Mouse (Mus musculus) forebrain, embryonic 11.5 days (tissue): ENCODE data around the gene Ccnl1. TPM values are rescaled to one million over a fixed set of nuclear protein-coding genes. Genes with fewer than 3 reads are reported as not detected.

Experiments
- ATAC-seq: fragments of 200-750 bp; cut with Nextera tagmentation; replicated peaks from 2 replicates; pipeline ENCODE4 v1.8.0; 2017; ENCODE audit warnings: moderate TSS enrichment; ENCODE audit not compliant: low FRiP score
- DNase-seq: peaks from one replicate; pipeline ENCODE4 v3.0.0-alpha.2; 2017; ENCODE audit warnings: low spot score
- H3K27ac ChIP-seq: fragments of 300-500 bp; sonication (generic); 2 replicates; pipeline ENCODE4 v1.5.1; 2014; ENCODE audit warnings: low read depth, low read length
- H3K27me3 ChIP-seq: fragments of 300-500 bp; sonication (generic); 2 replicates; pipeline ENCODE4 v1.6.1; 2014; ENCODE audit warnings: mild to moderate bottlenecking, low read length, mixed read lengths; ENCODE audit not compliant: control insufficient read depth, insufficient read depth
- H3K36me3 ChIP-seq: fragments of 300-500 bp; sonication (generic); 2 replicates; pipeline ENCODE4 v1.6.1; 2014; ENCODE audit warnings: mild to moderate bottlenecking, low read length, moderate library complexity, mixed read lengths; ENCODE audit not compliant: control insufficient read depth, insufficient read depth
- H3K4me1 ChIP-seq: fragments of 300-500 bp; sonication (generic); replicated peaks from 2 replicates; pipeline ENCODE4 v1.6.1; 2014; ENCODE audit warnings: low read length, mixed read lengths; ENCODE audit not compliant: control insufficient read depth, insufficient read depth
- H3K4me2 ChIP-seq: fragments of 300-500 bp; sonication (generic); 2 replicates; pipeline ENCODE4 v1.6.1; 2014; ENCODE audit warnings: low read depth, mild to moderate bottlenecking, low read length, moderate library complexity, mixed read lengths; ENCODE audit not compliant: severe bottlenecking
- H3K4me3 ChIP-seq: fragments of 300-500 bp; sonication (generic); 2 replicates; pipeline ENCODE4 v1.5.1; 2014; ENCODE audit warnings: low read depth, low read length
- H3K9ac ChIP-seq: fragments of 300-500 bp; sonication (generic); 2 replicates; pipeline ENCODE4 v1.6.1; 2014; ENCODE audit warnings: low read length
- H3K9me3 ChIP-seq: fragments of 300-500 bp; sonication (generic); 2 replicates; pipeline ENCODE4 v1.6.1; 2016; ENCODE audit warnings: low read length, mixed read lengths; ENCODE audit not compliant: control insufficient read depth
- WGBS: fragments of 180-500 bp; shearing (Covaris S2); extraction: QIAGEN DNeasy Blood & Tissue Kit; methylation state at CpG from one replicate; pipeline ENCODE4 v1.1.7; 2014; 5-methylcytosine and 5-hydroxymethylcytosine counted together
- polyA plus RNA-seq: library from polyadenylated mRNA; unstranded; fragments of >200 nt; fragmentation: Nextera tagmentation; extraction: Ambion mirVana; gene quantifications from 2 replicates; pipeline ENCODE4 v1.2.1, GENCODE M21; 2014

Gene Ccnl1
- polyA plus RNA-seq, 1 experiment from 2014 or later, result 130 TPM

- H3K9ac ChIP-seq, result no peak overlapping the region
- H3K27ac ChIP-seq, result no peak overlapping the region
- H3K4me2 ChIP-seq, result no peak overlapping the region
- ATAC-seq (no peak), DNase-seq (no peak)
- H3K36me3 ChIP-seq, result no peaks in the 10 kb centered on the region
- 82% methylated on average over 7 of the region's 7 CpGs for WGBS
- H3K4me3 ChIP-seq, result no peak overlapping the region
- H3K9me3 ChIP-seq, result no peaks in the 10 kb centered on the region
- no peaks in the 10 kb centered on the region for H3K27me3 ChIP-seq
- H3K4me1 ChIP-seq, result peaks cover 9% of the 10 kb centered on the region; the same call in 1 of the 2 replicates
Measured at GRCm38 (mm10) chr3:65931542-65931941, 26.5 kb downstream of the Ccnl1 start.

DNA sequence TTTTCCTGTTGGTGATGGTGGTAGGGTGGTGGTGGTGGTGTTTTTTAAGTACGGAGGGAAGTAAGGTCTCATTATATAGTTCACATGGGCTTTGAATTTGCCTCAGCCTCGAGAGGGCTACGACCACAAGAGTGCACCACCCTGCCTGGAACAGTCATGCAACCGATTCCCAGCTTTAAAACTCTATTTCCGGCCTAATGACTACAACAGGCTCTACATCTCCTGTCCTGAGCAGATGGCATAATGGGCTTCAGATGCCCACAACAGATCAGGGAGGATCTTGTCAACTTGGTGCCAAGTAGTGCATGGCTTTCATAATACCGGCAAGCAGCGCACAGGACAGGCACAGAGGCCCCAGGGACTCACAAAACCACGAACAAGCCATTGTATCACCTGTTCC, 27.4 kb downstream of the Ccnl1 start:
- ATAC-seq (no peak), DNase-seq (no peak)
- WGBS, result 61% methylated on average over 8 of the region's 8 CpGs
- Histone ChIP-seq H3K9ac (no peak overlapping the region), H3K4me1 (peaks cover 9% of the 10 kb centered on the region; the same call in 1 of the 2 replicates), H3K9me3 (no peaks in the 10 kb centered on the region), H3K27ac (no peak overlapping the region), H3K27me3 (no peaks in the 10 kb centered on the region), H3K4me2 (no peak overlapping the region), H3K36me3 (no peaks in the 10 kb centered on the region), H3K4me3 (no peak overlapping the region)

GRCm38 (mm10) chr3:65929821-65930633, 28.0 kb downstream of the Ccnl1 start:
- ATAC-seq, result peak; percentile 52
- 27% methylated on average over 20 of the region's 20 CpGs for WGBS
- Histone ChIP-seq H3K9ac (no peak overlapping the region), H3K36me3 (no peaks in the 10 kb centered on the region), H3K4me3 (0 out of 2 replicates have a peak overlapping the region, but pooled peaks have one; percentile 7), H3K27me3 (no peaks in the 10 kb centered on the region), H3K27ac (no peak overlapping the region), H3K9me3 (no peaks in the 10 kb centered on the region), H3K4me1 (peaks cover 9% of the 10 kb centered on the region; the same call in 1 of the 2 replicates), H3K4me2 (peak overlapping the region; percentile 0; the same call in 1 of the 2 replicates)
- DNase-seq, result peak; percentile 71

- WGBS, result 3% methylated on average over 10 of the region's 10 CpGs
- H3K27me3 ChIP-seq, result no peaks in the 10 kb centered on the region
- ATAC-seq (peak; percentile 84), DNase-seq (peak; percentile 86)
- no peaks in the 10 kb centered on the region for H3K36me3 ChIP-seq
- 0 out of 2 replicates have a peak overlapping the region, but pooled peaks have one; percentile 7 for H3K4me3 ChIP-seq
- H3K9ac ChIP-seq, result peak overlapping the region; percentile 50; the same call in 1 of the 2 replicates
- H3K4me2 ChIP-seq, result peak overlapping the region; percentile 47
- H3K9me3 ChIP-seq, result no peaks in the 10 kb centered on the region
- H3K27ac ChIP-seq, result peak overlapping the region; percentile 50
- H3K4me1 ChIP-seq, result peaks cover 9% of the 10 kb centered on the region; the same call in 1 of the 2 replicates
Measured at GRCm38 (mm10) chr3:65929304-65929783, 28.7 kb downstream of the Ccnl1 start.

DNA sequence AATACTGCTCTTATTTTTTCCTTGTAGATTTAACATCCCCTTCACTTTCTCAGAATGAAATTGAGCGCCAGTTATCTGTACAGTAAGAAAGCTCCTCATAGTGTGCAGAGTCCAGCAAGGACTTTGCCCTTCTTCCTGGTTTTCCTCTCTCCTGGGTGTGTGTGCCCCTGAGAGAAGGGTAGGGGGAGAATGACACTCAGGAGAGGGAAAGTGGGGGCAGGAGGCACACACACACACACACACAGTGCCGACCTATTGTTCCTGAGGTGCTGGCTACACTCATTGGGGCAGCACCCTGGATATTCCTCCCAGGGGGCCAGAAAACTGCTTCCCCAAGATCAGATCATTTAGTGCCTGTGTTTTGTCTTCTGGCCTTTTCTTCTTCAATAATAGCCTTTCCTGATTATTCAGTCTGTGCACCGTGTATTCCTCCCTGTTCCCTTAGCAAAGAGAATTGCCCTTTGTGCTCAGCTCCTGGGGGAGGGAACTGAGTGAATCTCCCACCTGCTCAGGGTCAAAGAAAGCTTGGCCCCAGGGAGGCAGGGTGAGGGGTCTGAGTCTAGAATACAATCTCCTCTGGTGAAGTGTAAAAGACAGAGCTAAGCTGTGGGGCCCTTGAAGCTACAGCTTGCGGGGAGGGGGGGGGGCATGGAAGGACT, 29.3 kb downstream of the Ccnl1 start:
- Histone ChIP-seq H3K36me3 (no peaks in the 10 kb centered on the region), H3K27ac (peak overlapping the region; percentile 50), H3K27me3 (no peaks in the 10 kb centered on the region), H3K9me3 (no peaks in the 10 kb centered on the region), H3K9ac (peak overlapping the region; percentile 50; the same call in 1 of the 2 replicates), H3K4me2 (peak overlapping the region; percentile 47; the same call in 1 of the 2 replicates), H3K4me1 (peaks cover 9% of the 10 kb centered on the region; the same call in 1 of the 2 replicates), H3K4me3 (no peak overlapping the region)
- DNase-seq (peak; percentile 57), ATAC-seq (peak; percentile 60)
- 26% methylated on average over 4 of the region's 4 CpGs for WGBS

- no peak overlapping the region for H3K4me3 ChIP-seq
- WGBS, result 81% methylated on average over 7 of the region's 7 CpGs
- DNase-seq, result no peak
Measured at GRCm38 (mm10) chr3:65927685-65928084, 30.4 kb downstream of the Ccnl1 start.

DNA sequence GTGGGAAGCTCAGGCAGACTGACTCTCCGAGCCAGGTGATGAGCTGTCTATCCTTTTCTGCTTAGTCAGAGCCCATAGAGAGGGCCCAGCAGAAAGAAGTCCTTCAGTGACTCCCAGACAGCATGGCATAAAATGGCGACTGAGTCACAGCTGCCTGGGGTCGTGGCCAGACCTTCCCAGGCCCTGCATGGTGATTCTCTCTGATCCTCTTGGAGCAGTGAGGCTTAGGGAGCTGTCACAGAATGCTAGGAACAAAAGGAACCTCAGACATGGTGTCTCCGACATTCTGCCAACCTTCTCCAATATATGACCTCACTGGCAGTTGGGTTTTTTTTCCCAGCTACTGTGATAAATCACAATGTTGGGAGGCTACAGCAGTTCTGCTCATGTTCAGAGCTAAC, 30.9 kb downstream of the Ccnl1 start:
- no peak for DNase-seq
- H3K4me1 ChIP-seq, result peaks cover 9% of the 10 kb centered on the region; the same call in 1 of the 2 replicates
- no peaks in the 10 kb centered on the region for H3K36me3 ChIP-seq
- ATAC-seq, result no peak
- no peak overlapping the region for H3K27ac ChIP-seq
- H3K27me3 ChIP-seq, result no peaks in the 10 kb centered on the region
- H3K9ac ChIP-seq, result no peak overlapping the region
- 85% methylated on average over 4 of the region's 4 CpGs for WGBS
- H3K9me3 ChIP-seq, result no peaks in the 10 kb centered on the region
- no peak overlapping the region for H3K4me3 ChIP-seq
- H3K4me2 ChIP-seq, result no peak overlapping the region

More at GRCm38 (mm10) chr3:65927685-65928084, 30.4 kb downstream of the Ccnl1 start:
- peaks cover 9% of the 10 kb centered on the region; the same call in 1 of the 2 replicates for H3K4me1 ChIP-seq
- H3K36me3 ChIP-seq, result no peaks in the 10 kb centered on the region
- no peak overlapping the region for H3K27ac ChIP-seq
- no peak overlapping the region for H3K9ac ChIP-seq
- no peaks in the 10 kb centered on the region for H3K9me3 ChIP-seq
- no peak overlapping the region for H3K4me2 ChIP-seq
- no peaks in the 10 kb centered on the region for H3K27me3 ChIP-seq
- no peak for ATAC-seq

GRCm38 (mm10) chr3:65926426-65926825, 31.6 kb downstream of the Ccnl1 start:
- no peak for DNase-seq
- WGBS, result 88% methylated on average over 5 of the region's 5 CpGs

More at GRCm38 (mm10) chr3:65926426-65926825, 31.6 kb downstream of the Ccnl1 start:
- no peaks in the 10 kb centered on the region for H3K9me3 ChIP-seq
- ATAC-seq, result no peak
- no peaks in the 10 kb centered on the region for H3K36me3 ChIP-seq
- H3K4me2 ChIP-seq, result no peak overlapping the region
- no peaks in the 10 kb centered on the region for H3K27me3 ChIP-seq
- H3K27ac ChIP-seq, result no peak overlapping the region
- H3K9ac ChIP-seq, result no peak overlapping the region
- no peak overlapping the region for H3K4me3 ChIP-seq
- H3K4me1 ChIP-seq, result peaks cover 9% of the 10 kb centered on the region; the same call in 1 of the 2 replicates
